Mouse (Mus musculus) lung, adult 2 months (tissue): ENCODE results near the gene Slc25a11. TPM values are rescaled to one million over a fixed set of nuclear protein-coding genes. Genes with fewer than 3 reads are reported as not detected.

Source experiments
- DNase-seq: peaks from one replicate; pipeline ENCODE4 v3.0.0; 2022
- H3K4me1 ChIP-seq: fragments of 200-500 bp; 2 replicates; pipeline ENCODE4 v1.6.1; 2011; ENCODE audit warnings: low read length; ENCODE audit not compliant: control insufficient read depth, insufficient read depth
- H3K4me3 ChIP-seq: fragments of 200-500 bp; replicated peaks from 2 replicates; pipeline ENCODE3; 2011; ENCODE audit warnings: low read depth, mild to moderate bottlenecking, control low read depth, low read length; ENCODE audit errors: extremely low read depth
- CTCF ChIP-seq: fragments of 200-500 bp; IDR thresholded peaks from 2 replicates; pipeline ENCODE4 v1.5.1; 2011; ENCODE audit warnings: mild to moderate bottlenecking, low read length, control low read depth; ENCODE audit not compliant: insufficient read depth
- POLR2A ChIP-seq: fragments of 200-500 bp; IDR thresholded peaks from 2 replicates; pipeline ENCODE4 v1.6.1; 2011; ENCODE audit warnings: low read depth, mild to moderate bottlenecking, control low read depth, low read length, borderline replicate concordance; ENCODE audit errors: extremely low read depth
- WGBS: fragments of 180-500 bp; shearing (Covaris S2); methylation state at CpG from one replicate; pipeline ENCODE4 v1.1.7; 2018; 5-methylcytosine and 5-hydroxymethylcytosine counted together
- polyA plus RNA-seq: library from polyadenylated mRNA; depleted of rRNA; stranded (reverse); fragments of >200 nt; gene quantifications from 2 replicates; pipeline ENCODE4 v1.2.3, GENCODE M21; 2012; rRNA removed

The Slc25a11 gene
- polyA plus RNA-seq, result 83.6 and 113 TPM in 2 replicates

GRCm38 (mm10) chr11:70646691-70647650, at the start of gene Slc25a11, which contains the start of gene Rnf167:
Gene Slc25a11, minus strand, starts transcription at chr11:70647479.
Gene Rnf167, plus strand, starts transcription at chr11:70647235.
- Histone ChIP-seq H3K4me3 (peak within 1 kb of the TSS; percentile 81), H3K4me1 (peaks cover 17% of the 10 kb centered on the region)
- WGBS, result under 1% methylated on average over 63 of the region's 63 CpGs
- peak; percentile 96; the same call in 1 of the 2 replicates for TF ChIP-seq POLR2A
- TF ChIP-seq CTCF, result no peak
- DNase-seq, result peak; percentile 92

- no peak for TF ChIP-seq CTCF
- H3K4me1 ChIP-seq, result peaks cover 2% of the 10 kb centered on the region; the same call in 1 of the 2 replicates
- H3K4me3 ChIP-seq, result no peak overlapping the region
- 73% methylated on average over 3 of the region's 3 CpGs for WGBS
- DNase-seq, result no peak
These were observed 46.2 kb upstream of the Slc25a11 start for GRCm38 (mm10) chr11:70693504-70693903.

GRCm38 (mm10) chr11:70689578-70689977, 42.3 kb upstream of the Slc25a11 start:
- 57% methylated on average over 4 of the region's 4 CpGs for WGBS
- Histone ChIP-seq H3K4me3 (no peak overlapping the region), H3K4me1 (peaks cover 12% of the 10 kb centered on the region; the same call in 1 of the 2 replicates)
- DNase-seq, result no peak
- TF ChIP-seq CTCF, result no peak
- no peak for TF ChIP-seq POLR2A

GRCm38 (mm10) chr11:70688372-70688771, 41.1 kb upstream of the Slc25a11 start:
- Histone ChIP-seq H3K4me3 (peak overlapping the region; percentile 76), H3K4me1 (peaks cover 12% of the 10 kb centered on the region; the same call in 1 of the 2 replicates)
- DNase-seq, result no peak
- no peak for TF ChIP-seq POLR2A
- WGBS, result 13% methylated on average over 8 of the region's 8 CpGs

GRCm38 (mm10) chr11:70687601-70688199, 40.4 kb upstream of the Slc25a11 start, which contains the start of gene Camta2:
Gene Camta2, minus strand, starts transcription at chr11:70688105.
- peak; percentile 91 for DNase-seq
- peak; percentile 26; the same call in 1 of the 2 replicates for TF ChIP-seq CTCF
- peak; percentile 83; the same call in 1 of the 2 replicates for TF ChIP-seq POLR2A
- WGBS, result under 1% methylated on average over 54 of the region's 55 CpGs

GRCm38 (mm10) chr11:70686901-70687566, 39.8 kb upstream of the Slc25a11 start:
- Histone ChIP-seq H3K4me1 (peaks cover 12% of the 10 kb centered on the region; the same call in 1 of the 2 replicates), H3K4me3 (peak overlapping the region; percentile 76)
- TF ChIP-seq CTCF, result no peak
- TF ChIP-seq POLR2A, result no peak
- 3% methylated on average over 16 of the region's 16 CpGs for WGBS
- peak; percentile 51 for DNase-seq

More at GRCm38 (mm10) chr11:70687601-70688199, 40.4 kb upstream of the Slc25a11 start, which contains the start of gene Camta2:
- Histone ChIP-seq H3K4me3 (peak within 1 kb of the TSS; percentile 76), H3K4me1 (peaks cover 12% of the 10 kb centered on the region; the same call in 1 of the 2 replicates)

GRCm38 (mm10) chr11:70683640-70684039, 36.4 kb upstream of the Slc25a11 start:
- no peak for TF ChIP-seq POLR2A
- TF ChIP-seq CTCF, result no peak
- no peak overlapping the region for H3K4me3 ChIP-seq
- DNase-seq, result no peak
- WGBS, result 86% methylated on average over 5 of the region's 5 CpGs
- peaks cover 11% of the 10 kb centered on the region; the same call in 1 of the 2 replicates for H3K4me1 ChIP-seq

- Histone ChIP-seq H3K4me3 (no peak overlapping the region), H3K4me1 (peaks cover 6% of the 10 kb centered on the region; the same call in 1 of the 2 replicates)
- no peak for DNase-seq
- TF ChIP-seq POLR2A (no peak), CTCF (0 out of 2 replicates have a peak, but pooled peaks have one; percentile 2)
- WGBS, result 52% methylated on average over 11 of the region's 11 CpGs
These were observed 34.8 kb upstream of the Slc25a11 start for GRCm38 (mm10) chr11:70681897-70682581.
